Mouse (Mus musculus): ENCODE data around the gene Rtp2. TPM values are rescaled to one million over a fixed set of nuclear protein-coding genes. Genes with fewer than 3 reads are reported as not detected.

Gene Rtp2
- total and polyA plus RNA-seq, 2 experiments from 2014 or later, result 0.56 to 1.4 TPM

- 78% methylated on average over 4 of the region's 4 CpGs for WGBS
- no peaks in the 10 kb centered on the region for H3K36me3 ChIP-seq (ENCODE audit: insufficient read depth, low read length)
- no peak for TF ChIP-seq CTCF (IDR thresholded peaks at IDR 0.05)
- no peak overlapping the region for H3K27ac ChIP-seq (ENCODE audit: low read depth, low read length)
- H3K9ac ChIP-seq (replicated peaks; ENCODE audit: low read length, poor library complexity, severe bottlenecking), result no peak overlapping the region
- peaks cover 6% of the 10 kb centered on the region for H3K4me1 ChIP-seq (ENCODE audit: insufficient read depth, low read length)
- no peak for DNase-seq (ENCODE audit: low spot score)
- no peak overlapping the region for H3K4me2 ChIP-seq (ENCODE audit: low read depth, low read length, poor library complexity, severe bottlenecking)
- H3K4me3 ChIP-seq (ENCODE audit: low read depth, low read length), result no peak overlapping the region
- ATAC-seq (ENCODE audit: low FRiP score), result no peak
- no peaks in the 10 kb centered on the region for H3K27me3 ChIP-seq (ENCODE audit: insufficient read depth, low read length)
- no peaks in the 10 kb centered on the region for H3K9me3 ChIP-seq (ENCODE audit: low read length)
These were observed 32.1 kb downstream of the Rtp2 start for GRCm38 (mm10) chr16:23900061-23900460.

DNA sequence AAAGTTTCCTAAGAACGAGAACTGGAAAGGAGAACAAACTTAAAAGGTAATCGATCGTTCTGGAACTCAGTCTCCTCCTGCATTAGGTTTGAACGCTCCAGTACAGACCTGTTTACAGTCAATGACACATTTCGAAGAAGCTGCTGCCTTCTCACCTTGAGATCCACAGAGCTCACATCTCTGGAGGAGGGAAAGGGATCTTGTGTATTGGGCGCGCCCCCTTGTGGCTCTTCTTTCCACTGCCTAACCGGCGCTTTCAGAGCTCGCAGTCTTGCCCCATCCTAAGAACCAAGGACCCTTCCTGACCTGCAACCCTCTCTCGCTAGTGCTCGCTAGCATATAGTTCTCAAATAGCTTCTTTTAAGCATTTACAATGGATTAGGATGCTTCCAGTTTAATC, 33.4 kb downstream of the Rtp2 start:
- Histone ChIP-seq H3K27ac (ENCODE audit: low read depth, low read length) (peak overlapping the region; percentile 47; the same call in 1 of the 2 replicates), H3K4me1 (ENCODE audit: insufficient read depth, low read length) (peaks cover 6% of the 10 kb centered on the region), H3K36me3 (ENCODE audit: insufficient read depth, low read length) (no peaks in the 10 kb centered on the region), H3K27me3 (ENCODE audit: insufficient read depth, low read length) (no peaks in the 10 kb centered on the region), H3K9me3 (ENCODE audit: low read length) (no peaks in the 10 kb centered on the region), H3K9ac (replicated peaks; ENCODE audit: low read length, poor library complexity, severe bottlenecking) (no peak overlapping the region), H3K4me2 (ENCODE audit: low read depth, low read length, poor library complexity, severe bottlenecking) (peak overlapping the region; percentile 53), H3K4me3 (ENCODE audit: low read depth, low read length) (peak overlapping the region; percentile 28; the same call in 1 of the 2 replicates)
- ATAC-seq (ENCODE audit: low FRiP score) (peak; percentile 81), DNase-seq (ENCODE audit: low spot score) (peak; percentile 94)
- whole genome bisulfite sequencing, result 12% methylated on average over 12 of the region's 12 CpGs
- peak; percentile 91 for TF ChIP-seq CTCF (IDR thresholded peaks at IDR 0.05)

DNA sequence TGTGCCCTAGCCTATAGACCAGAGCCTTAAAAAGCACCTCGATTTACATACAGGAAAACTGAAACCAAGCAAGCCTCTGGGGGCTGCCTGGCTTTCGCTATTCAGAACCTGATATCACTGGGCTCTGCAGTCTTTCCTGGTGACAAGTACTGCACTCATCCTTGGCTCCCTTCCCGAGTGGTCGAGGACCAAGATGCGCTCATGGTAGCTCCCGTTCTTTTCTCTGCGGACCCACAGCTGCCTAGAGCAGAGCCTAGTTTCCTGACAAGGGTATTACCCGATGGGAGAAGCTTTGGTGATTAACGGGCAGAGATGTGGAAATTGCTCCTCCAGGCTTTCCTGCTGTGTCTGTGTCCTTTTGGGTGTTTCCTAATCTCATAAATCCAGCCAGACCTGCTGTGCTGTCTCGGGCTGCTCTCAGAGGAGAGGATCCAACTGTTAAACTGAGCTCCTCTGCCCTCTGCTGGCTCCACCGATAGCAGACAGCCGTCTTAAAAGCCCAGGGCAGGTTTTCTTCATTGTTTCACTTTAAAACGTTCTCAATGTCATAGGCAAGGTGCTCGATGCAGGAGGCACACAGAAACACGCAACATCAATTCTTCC, 34.1 kb downstream of the Rtp2 start:
- Histone ChIP-seq H3K27ac (ENCODE audit: low read depth, low read length) (peak overlapping the region; percentile 51; the same call in 1 of the 2 replicates), H3K9ac (replicated peaks; ENCODE audit: low read length, poor library complexity, severe bottlenecking) (peak overlapping the region; percentile 44), H3K4me3 (ENCODE audit: low read depth, low read length) (peak overlapping the region; percentile 28), H3K4me2 (ENCODE audit: low read depth, low read length, poor library complexity, severe bottlenecking) (peak overlapping the region; percentile 53), H3K36me3 (ENCODE audit: insufficient read depth, low read length) (no peaks in the 10 kb centered on the region), H3K27me3 (ENCODE audit: insufficient read depth, low read length) (no peaks in the 10 kb centered on the region), H3K9me3 (ENCODE audit: low read length) (no peaks in the 10 kb centered on the region), H3K4me1 (ENCODE audit: insufficient read depth, low read length) (peaks cover 6% of the 10 kb centered on the region)
- ATAC-seq (ENCODE audit: low FRiP score) (peak; percentile 89), DNase-seq (ENCODE audit: low spot score) (peak; percentile 92)
- peak; percentile 89 for TF ChIP-seq CTCF (IDR thresholded peaks at IDR 0.05)
- 7% methylated on average over 15 of the region's 15 CpGs for WGBS

DNA sequence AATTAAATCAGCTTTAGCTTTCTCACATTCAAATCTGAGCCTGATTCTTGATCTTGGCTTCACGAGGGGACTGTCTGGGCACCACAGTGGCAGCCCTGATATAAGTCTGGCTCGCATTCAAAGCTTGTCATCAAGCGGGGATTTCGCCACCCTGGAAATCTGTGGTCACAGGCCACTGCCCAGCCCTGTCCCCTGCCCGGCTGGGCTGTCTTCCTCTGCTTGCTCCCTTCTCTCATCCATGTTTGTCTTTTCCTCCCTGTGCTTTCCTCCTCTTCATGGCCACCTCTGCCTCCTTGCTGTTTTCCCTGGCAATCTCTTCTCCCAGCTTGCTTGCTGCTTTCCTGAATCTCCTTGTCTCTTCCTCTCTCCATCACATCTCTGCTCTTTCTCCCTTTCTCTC, 34.7 kb downstream of the Rtp2 start:
- H3K9me3 ChIP-seq (ENCODE audit: low read length), result no peaks in the 10 kb centered on the region
- peak; percentile 38 for DNase-seq (ENCODE audit: low spot score)
- H3K36me3 ChIP-seq (ENCODE audit: insufficient read depth, low read length), result no peaks in the 10 kb centered on the region
- TF ChIP-seq CTCF (IDR thresholded peaks at IDR 0.05), result no peak
- no peaks in the 10 kb centered on the region for H3K27me3 ChIP-seq (ENCODE audit: insufficient read depth, low read length)
- peak overlapping the region; percentile 44; the same call in 1 of the 2 replicates for H3K9ac ChIP-seq (replicated peaks; ENCODE audit: low read length, poor library complexity, severe bottlenecking)
- peak overlapping the region; percentile 51 for H3K27ac ChIP-seq (ENCODE audit: low read depth, low read length)
- peak overlapping the region; percentile 53; the same call in 1 of the 2 replicates for H3K4me2 ChIP-seq (ENCODE audit: low read depth, low read length, poor library complexity, severe bottlenecking)
- H3K4me3 ChIP-seq (ENCODE audit: low read depth, low read length), result no peak overlapping the region
- 38% methylated on average over 5 of the region's 5 CpGs for WGBS
- ATAC-seq (ENCODE audit: low FRiP score), result no peak
- peaks cover 6% of the 10 kb centered on the region for H3K4me1 ChIP-seq (ENCODE audit: insufficient read depth, low read length)

DNA sequence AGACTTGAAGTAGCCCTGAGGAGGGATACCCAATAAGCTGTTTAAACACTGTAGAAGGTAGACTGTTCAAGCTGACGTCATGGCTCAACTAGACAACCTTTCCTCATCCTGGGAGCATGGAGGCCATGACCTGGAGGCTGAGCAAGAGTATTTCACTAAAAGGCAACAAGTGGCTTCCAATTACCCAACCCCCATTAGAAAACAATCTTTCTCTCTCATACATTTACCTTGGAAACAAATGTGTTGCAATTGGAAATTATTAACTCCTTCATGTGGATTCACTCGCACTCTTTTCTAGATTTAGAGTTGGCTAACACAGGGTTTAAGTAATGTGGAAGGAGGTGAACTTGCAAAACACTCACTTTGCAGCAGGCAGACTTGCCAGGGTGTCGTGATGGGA, 37.1 kb downstream of the Rtp2 start:
- 85% methylated on average over 3 of the region's 3 CpGs for WGBS
- no peak for ATAC-seq (ENCODE audit: low FRiP score)

DNA sequence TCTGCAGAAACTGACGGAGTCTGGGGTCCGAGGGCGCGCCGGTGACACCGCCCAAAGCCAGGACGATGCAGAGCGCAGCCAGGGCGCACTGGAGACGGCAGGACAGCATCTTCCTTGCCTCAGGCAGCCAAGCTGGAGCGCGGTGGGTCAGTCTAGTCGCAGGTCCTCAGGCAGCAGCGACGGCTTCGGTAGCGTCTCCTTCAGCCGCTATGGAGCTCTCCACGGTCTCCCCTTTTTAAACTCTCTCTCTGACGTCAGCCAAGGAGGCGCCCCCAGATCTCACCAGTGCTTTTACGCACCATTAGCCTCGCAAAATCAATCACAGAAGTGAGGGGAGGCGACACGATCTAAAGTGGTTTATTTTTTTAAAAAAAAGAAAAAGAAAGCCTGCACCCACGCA, 41.6 kb downstream of the Rtp2 start, which contains the start of gene Sst:
Gene Sst, minus strand, starts transcription at position 323 of the 400 bp plus-strand sequence.
- TF ChIP-seq CTCF (IDR thresholded peaks at IDR 0.05), result no peak
- peak within 1 kb of the TSS; percentile 24; the same call in 1 of the 2 replicates for H3K9ac ChIP-seq (replicated peaks; ENCODE audit: low read length, poor library complexity, severe bottlenecking)
- ATAC-seq (ENCODE audit: low FRiP score) (0 out of 2 replicates have a peak, but pooled peaks have one; percentile 27), DNase-seq (ENCODE audit: low spot score) (no peak)
- H3K9me3 ChIP-seq (ENCODE audit: low read length), result no peaks in the 10 kb centered on the region
- 4% methylated on average over 26 of the region's 26 CpGs for WGBS
- H3K36me3 ChIP-seq (ENCODE audit: insufficient read depth, low read length), result no peaks in the 10 kb centered on the region
- peaks cover 15% of the 10 kb centered on the region for H3K27me3 ChIP-seq (ENCODE audit: insufficient read depth, low read length)
- H3K4me2 ChIP-seq (ENCODE audit: low read depth, low read length, poor library complexity, severe bottlenecking), result peak within 1 kb of the TSS; percentile 66
- H3K4me1 ChIP-seq (ENCODE audit: insufficient read depth, low read length), result no peaks in the 10 kb centered on the region
- H3K4me3 ChIP-seq (ENCODE audit: low read depth, low read length), result peak within 1 kb of the TSS; percentile 41
- H3K27ac ChIP-seq (ENCODE audit: low read depth, low read length), result peak within 1 kb of the TSS; percentile 57; the same call in 1 of the 2 replicates

More for the DNA sequence above, 37.1 kb downstream of the Rtp2 start:
- Histone ChIP-seq H3K9ac (replicated peaks; ENCODE audit: low read length, poor library complexity, severe bottlenecking) (no peak overlapping the region), H3K4me3 (ENCODE audit: low read depth, low read length) (no peak overlapping the region), H3K36me3 (ENCODE audit: insufficient read depth, low read length) (no peaks in the 10 kb centered on the region), H3K9me3 (ENCODE audit: low read length) (no peaks in the 10 kb centered on the region), H3K27ac (ENCODE audit: low read depth, low read length) (no peak overlapping the region), H3K27me3 (ENCODE audit: insufficient read depth, low read length) (peaks cover 11% of the 10 kb centered on the region), H3K4me2 (ENCODE audit: low read depth, low read length, poor library complexity, severe bottlenecking) (no peak overlapping the region), H3K4me1 (ENCODE audit: insufficient read depth, low read length) (peaks cover 6% of the 10 kb centered on the region)
- no peak for DNase-seq (ENCODE audit: low spot score)
- no peak for TF ChIP-seq CTCF (IDR thresholded peaks at IDR 0.05)
